19 mouse cellular contexts compared by ENCODE assay signal in genomic region chr7:73664962-73665361, GRCm38 (mm10).
"Had no signal": no experiment of that assay in that cellular context is flagged by ENCODE, and none has a peak within 500 bp of the region (broad histone marks: within the 10 kb centered on the region; RNA-seq: fewer than 3 reads in every experiment).

No protein-coding gene starts in this region.

- H3K9ac ChIP-seq: lung, embryonic 14.5 days; midbrain, embryonic 12.5 days; neural tube, embryonic 13.5 days; neural tube, embryonic 15.5 days had no signal

- H3K36me3 ChIP-seq: midbrain, embryonic 10.5 days; midbrain, embryonic 12.5 days; neural tube, embryonic 13.5 days; neural tube, embryonic 15.5 days had no signal

- H3K9me3 ChIP-seq: midbrain, embryonic 10.5 days; neural tube, embryonic 13.5 days; neural tube, embryonic 15.5 days had no signal

- H3K4me1 ChIP-seq: midbrain, embryonic 12.5 days; neural tube, embryonic 13.5 days; neural tube, embryonic 15.5 days had no signal

- H3K27me3 ChIP-seq: midbrain, embryonic 12.5 days; neural tube, embryonic 13.5 days; neural tube, embryonic 15.5 days had no signal

- ATAC-seq: midbrain, embryonic 16.5 days had no signal

- H3K4me3 ChIP-seq: midbrain, embryonic 10.5 days; midbrain, embryonic 12.5 days; myocyte; neural tube, embryonic 13.5 days; neural tube, embryonic 15.5 days had no signal

- H3K4me2 ChIP-seq: lung, embryonic 14.5 days; midbrain, embryonic 12.5 days; neural tube, embryonic 13.5 days; neural tube, embryonic 15.5 days had no signal

- DNase-seq: lung, adult 18-20 months; lung, embryonic 14.5 days; lung, postnatal 10 days; lung, postnatal 4 days; midbrain, embryonic 14.5 days; retina, postnatal 1 day; right cerebral cortex, adult 18-20 months; right cerebral cortex, postnatal 25 days; right cerebral cortex, postnatal 4 days; spleen, adult 18-20 months; thymus, adult 18-20 months; thymus, postnatal 14 days; thymus, postnatal 36 days had no signal

- H3K27ac ChIP-seq: midbrain, embryonic 10.5 days; midbrain, embryonic 12.5 days; neural tube, embryonic 13.5 days; neural tube, embryonic 15.5 days had no signal
